Mouse (Mus musculus): ENCODE results near the gene Tmco3.
"Not testable (repeated sequence)": the region's sequence is repeated elsewhere in the genome, so short reads cannot be mapped to it uniquely, and the experiment has no call there.

The Tmco3 gene

GRCm38 (mm10) chr8:13306309-13306909 is 18.4 kb downstream of the Tmco3 start:
- peak; percentile 16 for DNase-seq (ENCODE audit: low spot score)

GRCm38 (mm10) chr8:13306916-13307315 is 18.9 kb downstream of the Tmco3 start:
- no peak for DNase-seq (ENCODE audit: low spot score)

GRCm38 (mm10) chr8:13314922-13315321 is 26.9 kb downstream of the Tmco3 start:
- no peak for DNase-seq (ENCODE audit: low spot score)

DNA sequence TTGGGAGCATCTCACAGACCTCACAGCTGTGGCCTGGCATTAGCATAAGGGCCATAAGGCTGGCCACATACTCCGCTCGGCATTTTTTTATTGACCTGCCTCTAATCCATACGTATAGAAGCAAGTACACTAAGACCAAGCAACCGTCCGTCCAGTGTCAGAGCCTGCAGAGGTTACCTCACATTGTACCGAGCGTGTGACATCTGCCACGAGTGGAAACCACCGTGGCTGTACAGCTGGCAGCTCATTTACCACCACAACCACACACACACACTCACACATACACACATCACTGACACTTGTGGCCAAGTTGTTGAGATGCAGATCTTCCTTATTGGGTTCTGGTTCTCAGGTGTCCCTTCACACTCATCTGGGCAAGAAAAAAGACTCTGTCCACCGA is 28.7 kb downstream of the Tmco3 start:
- no peak for DNase-seq (ENCODE audit: low spot score)

GRCm38 (mm10) chr8:13326598-13326997 is 38.6 kb downstream of the Tmco3 start:
- no peak for DNase-seq (ENCODE audit: low spot score)

DNA sequence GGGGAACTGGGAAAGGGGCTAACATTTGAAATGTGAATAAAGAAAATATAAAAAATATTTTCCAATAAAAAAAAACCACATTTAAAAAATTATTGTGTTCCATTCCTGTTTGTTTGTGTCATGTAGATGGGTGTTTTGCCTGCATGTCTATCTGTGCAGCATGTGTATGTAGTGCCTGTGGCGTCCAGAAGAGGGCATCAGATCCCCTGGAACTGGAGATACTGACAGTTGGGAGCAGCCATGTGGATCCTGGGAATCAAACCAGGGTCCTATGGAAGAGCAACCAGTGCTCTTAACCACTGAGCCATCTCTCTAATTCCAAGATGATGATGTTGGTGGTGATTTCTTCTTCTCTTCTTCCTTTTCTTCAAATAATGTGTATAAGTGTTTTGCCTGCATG is 46.7 kb downstream of the Tmco3 start:
- no peak for DNase-seq (ENCODE audit: low spot score)

DNA sequence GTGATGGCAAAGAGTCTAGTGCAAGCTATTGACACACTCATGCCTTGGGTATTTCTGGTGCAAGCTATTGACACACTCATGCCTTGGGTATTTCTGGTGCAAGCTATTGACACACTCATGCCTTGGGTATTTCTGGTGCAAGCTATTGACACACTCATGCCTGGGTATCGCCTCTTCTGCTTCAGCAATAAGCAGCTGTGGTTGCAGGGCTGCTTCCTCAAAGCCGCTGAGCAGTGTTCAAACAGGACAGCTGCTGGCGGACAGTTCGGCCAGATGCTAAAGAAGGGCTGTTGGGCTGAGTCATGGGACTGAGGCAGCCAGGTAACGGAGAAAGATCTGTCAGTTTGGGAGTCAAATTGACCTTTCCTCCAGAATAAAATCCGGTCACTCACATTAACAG is 49.3 kb downstream of the Tmco3 start:
- DNase-seq (ENCODE audit: low spot score) = not testable (repeated sequence)

GRCm38 (mm10) chr8:13337678-13338077 is 49.7 kb downstream of the Tmco3 start:
- DNase-seq (ENCODE audit: low spot score) = no peak

DNA sequence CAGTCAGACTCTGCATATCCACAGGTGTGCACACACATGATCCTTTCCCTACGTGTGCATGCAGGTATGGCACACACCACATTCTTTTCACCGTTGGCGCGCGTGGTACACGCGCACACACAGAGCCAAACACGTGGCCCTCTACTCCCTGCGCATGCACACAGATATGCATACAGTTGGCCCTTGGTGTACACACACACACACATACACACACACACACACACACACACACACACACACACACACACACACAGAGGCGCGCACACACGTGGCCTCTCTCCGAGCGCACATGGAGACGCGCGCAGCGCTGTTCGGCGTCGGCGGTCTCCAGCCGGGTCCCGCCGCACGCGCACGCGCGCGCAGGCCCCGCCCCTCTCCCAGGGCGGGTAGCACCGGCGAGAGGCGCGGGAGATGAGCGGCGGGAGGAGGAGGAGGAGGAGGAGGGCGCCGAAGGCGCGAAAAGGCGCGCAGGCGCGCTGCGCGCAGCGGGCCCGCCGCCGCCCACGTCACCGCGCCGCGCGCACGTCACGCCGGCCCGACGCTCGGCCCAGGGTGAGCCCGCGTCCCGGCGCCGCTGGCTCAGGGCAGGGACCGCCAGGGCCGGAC is 50.4 kb downstream of the Tmco3 start, which contains the start of gene Tfdp1:
Gene Tfdp1 (plus strand): TSS at position 497 of the 606 bp plus-strand sequence.
- DNase-seq (ENCODE audit: low spot score) = peak; percentile 83

DNA sequence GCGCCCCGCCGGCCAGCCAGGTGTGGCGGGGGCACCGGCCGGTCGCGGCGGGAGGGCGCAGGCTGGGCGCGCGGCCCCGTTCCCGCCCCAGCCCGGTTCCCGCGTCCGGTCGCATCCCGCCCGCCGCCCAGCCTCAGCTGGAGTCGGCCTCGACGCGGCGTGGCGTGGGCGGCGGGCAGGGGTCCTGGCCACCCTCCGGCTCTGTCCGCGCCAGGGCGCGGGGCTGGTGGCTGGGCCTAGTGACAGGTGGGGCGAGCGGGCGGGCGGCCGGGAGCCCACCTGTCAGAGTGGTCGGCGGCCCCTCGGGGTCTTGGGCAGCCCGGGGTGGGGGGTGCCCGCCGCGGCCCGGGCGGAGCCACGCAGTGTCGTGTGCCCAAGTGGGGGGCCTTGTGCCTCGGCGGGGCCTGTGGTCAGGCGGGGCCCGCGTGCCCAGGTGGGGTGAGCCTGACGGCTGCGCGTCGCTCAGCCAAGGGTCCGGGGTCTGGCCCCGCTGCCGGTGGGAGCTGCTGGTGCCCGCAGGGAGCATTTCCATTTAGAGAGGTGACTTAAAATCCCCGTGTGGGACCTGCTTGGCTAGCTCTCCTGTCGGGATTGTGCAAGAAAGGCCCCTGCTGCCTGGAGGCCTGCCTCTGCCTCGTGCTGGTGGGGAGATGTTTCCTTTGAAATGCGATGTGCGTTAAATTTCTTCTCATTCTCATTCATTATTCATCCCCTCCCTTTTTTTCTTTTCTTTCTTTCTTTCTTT is 51.1 kb downstream of the Tmco3 start:
- DNase-seq (ENCODE audit: low spot score) = no peak

- DNase-seq (ENCODE audit: low spot score) = no peak
Measured at GRCm38 (mm10) chr8:13339646-13339990, 51.6 kb downstream of the Tmco3 start.

DNA sequence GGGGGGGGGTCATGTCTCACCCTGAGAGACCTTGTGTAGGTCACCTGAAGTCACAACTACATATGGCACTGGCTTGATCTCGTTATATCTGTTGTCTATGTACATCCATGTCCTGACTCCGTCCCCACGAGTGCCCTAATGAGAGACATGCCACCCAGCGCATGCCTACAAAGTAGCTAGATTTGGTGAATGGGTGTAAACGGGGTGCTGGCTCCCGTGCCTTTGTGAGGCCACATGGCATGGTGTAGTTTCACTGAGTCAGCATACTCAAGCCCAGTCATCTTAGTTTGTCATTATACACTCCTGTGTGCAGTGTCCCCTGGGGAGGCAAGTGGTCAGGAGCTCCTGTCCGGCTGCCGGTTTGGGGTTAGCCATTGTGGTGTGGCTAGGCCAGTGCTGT is 52.7 kb downstream of the Tmco3 start:
- no peak for DNase-seq (ENCODE audit: low spot score)

DNA sequence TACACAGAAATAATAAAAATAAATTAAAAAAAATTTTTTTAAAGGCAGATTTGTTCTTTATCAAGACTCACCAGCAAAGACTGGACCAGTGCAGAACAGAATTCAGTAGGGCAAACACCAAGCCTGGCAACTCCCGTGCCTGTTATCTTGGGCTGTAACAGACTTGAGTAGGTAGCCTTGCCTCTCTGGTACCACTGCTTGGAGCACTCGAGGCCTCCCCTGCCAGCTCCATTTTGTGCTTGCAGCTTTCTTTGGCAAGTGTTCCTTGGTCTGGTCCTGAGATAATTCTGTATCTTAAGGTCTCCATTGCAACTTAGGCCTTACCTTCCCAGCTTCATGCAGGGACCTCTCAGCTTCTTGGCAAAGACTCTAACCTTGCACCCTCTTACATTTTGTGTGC is 54.4 kb downstream of the Tmco3 start:
- DNase-seq (ENCODE audit: low spot score) = no peak

- no peak for DNase-seq (ENCODE audit: low spot score)
Measured at GRCm38 (mm10) chr8:13343134-13343533, 55.1 kb downstream of the Tmco3 start.

GRCm38 (mm10) chr8:13350052-13350451 is 62.1 kb downstream of the Tmco3 start:
- DNase-seq (ENCODE audit: low spot score) = no peak

DNA sequence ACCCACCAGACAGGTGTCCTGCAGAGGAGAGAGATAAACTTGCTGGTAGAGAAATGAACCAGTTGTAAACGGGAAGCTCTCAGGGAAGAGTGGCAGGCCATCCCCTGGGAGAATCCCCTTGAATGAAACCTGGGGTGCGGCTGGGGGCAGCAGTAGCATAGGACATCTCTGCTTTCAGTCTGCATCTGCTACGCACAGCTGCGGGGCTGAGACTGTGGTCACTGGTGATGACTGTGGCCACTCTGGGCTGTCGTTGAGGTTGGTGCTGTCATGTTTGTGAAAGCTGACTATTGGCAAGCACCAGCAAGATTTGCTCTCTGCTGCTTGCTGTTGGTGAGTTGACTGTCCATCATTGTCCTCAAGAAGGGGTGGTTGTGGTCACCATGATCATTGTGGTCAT is 63.6 kb downstream of the Tmco3 start:
- DNase-seq (ENCODE audit: low spot score) = no peak

- no peak for DNase-seq (ENCODE audit: low spot score)
Measured at GRCm38 (mm10) chr8:13352601-13353000, 64.6 kb downstream of the Tmco3 start.

GRCm38 (mm10) chr8:13353155-13353833 is 65.3 kb downstream of the Tmco3 start:
- DNase-seq (ENCODE audit: low spot score) = no peak

DNA sequence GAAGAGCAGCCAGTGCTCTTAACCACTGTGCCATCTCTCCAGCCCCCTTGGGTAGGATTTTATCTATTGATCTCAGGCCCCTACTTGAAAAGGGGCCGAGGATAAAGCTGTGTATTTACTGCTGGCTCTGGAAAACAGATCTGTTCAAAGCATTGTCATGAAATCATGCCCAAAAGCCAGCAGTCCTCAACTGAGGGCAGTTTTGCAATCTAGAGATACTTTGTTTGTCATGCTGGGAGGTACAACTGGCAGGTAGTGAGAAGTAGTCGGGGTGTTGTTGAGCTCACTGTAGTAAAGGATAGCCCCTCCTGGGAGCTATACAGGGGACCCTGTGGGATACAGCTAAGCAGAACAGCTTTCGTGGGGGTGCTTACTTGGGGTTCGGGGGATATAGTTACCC is 65.9 kb downstream of the Tmco3 start:
- no peak for DNase-seq (ENCODE audit: low spot score)

DNA sequence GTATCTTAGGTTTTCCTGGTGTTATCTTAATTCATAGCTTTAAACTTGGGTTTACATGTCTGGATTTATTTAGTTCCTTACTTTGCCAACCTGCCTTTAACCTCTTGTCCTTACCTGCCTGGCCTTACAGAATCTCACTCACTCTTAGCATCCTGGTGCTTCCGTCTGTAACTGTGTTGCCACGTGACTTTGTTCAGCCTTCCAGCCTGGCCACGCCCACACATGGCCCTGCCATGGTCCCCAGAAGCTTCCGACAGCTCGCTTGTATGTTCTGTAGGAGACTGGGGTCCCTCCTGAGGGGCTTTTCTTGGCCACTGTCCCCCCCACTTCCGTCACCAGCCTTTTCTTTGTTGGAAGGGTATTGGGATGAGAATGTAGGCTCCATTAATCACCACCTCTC is 68.2 kb downstream of the Tmco3 start:
- DNase-seq (ENCODE audit: low spot score) = no peak

GRCm38 (mm10) chr8:13356681-13357080 is 68.7 kb downstream of the Tmco3 start:
- DNase-seq (ENCODE audit: low spot score) = no peak

- no peak for DNase-seq (ENCODE audit: low spot score)
Measured at GRCm38 (mm10) chr8:13360213-13360612, 72.2 kb downstream of the Tmco3 start.

- DNase-seq (ENCODE audit: low spot score) = no peak
Measured at GRCm38 (mm10) chr8:13361865-13362264, 73.9 kb downstream of the Tmco3 start.
